Mouse (Mus musculus): ENCODE data around the gene Kif13a. TPM values are rescaled to one million over a fixed set of nuclear protein-coding genes. Genes with fewer than 3 reads are reported as not detected.

Gene Kif13a
- polyA plus RNA-seq, 1 experiment from 2014 or later = 21.0 TPM

- Histone ChIP-seq H3K9ac (no peak overlapping the region; the same call in 1 of the 2 replicates), H3K9me3 (replicated peaks) (no peaks in the 10 kb centered on the region), H3K4me3 (replicated peaks) (no peak overlapping the region), H3K36me3 (peaks cover 37% of the 10 kb centered on the region), H3K27me3 (no peaks in the 10 kb centered on the region), H3K4me1 (no peaks in the 10 kb centered on the region), H3K27ac (replicated peaks) (no peak overlapping the region), H3K4me2 (replicated peaks) (no peak overlapping the region)
- 75% methylated on average over 5 of the region's 5 CpGs for WGBS
- no peak for ATAC-seq (ENCODE audit: insufficient number of reproducible peaks, low FRiP score, low TSS enrichment, low read depth)
These were observed 181.4 kb downstream of the Kif13a start for GRCm38 (mm10) chr13:46748138-46748873.

GRCm38 (mm10) chr13:46743821-46744220 lies 185.8 kb downstream of the Kif13a start:
- Histone ChIP-seq H3K27ac (replicated peaks) (no peak overlapping the region), H3K4me2 (replicated peaks) (no peak overlapping the region), H3K9me3 (replicated peaks) (no peaks in the 10 kb centered on the region), H3K9ac (no peak overlapping the region), H3K4me3 (replicated peaks) (no peak overlapping the region), H3K4me1 (no peaks in the 10 kb centered on the region), H3K27me3 (no peaks in the 10 kb centered on the region), H3K36me3 (no peaks in the 10 kb centered on the region)
- 85% methylated on average over 8 of the region's 8 CpGs for WGBS
- ATAC-seq (ENCODE audit: insufficient number of reproducible peaks, low FRiP score, low TSS enrichment, low read depth) = no peak

DNA sequence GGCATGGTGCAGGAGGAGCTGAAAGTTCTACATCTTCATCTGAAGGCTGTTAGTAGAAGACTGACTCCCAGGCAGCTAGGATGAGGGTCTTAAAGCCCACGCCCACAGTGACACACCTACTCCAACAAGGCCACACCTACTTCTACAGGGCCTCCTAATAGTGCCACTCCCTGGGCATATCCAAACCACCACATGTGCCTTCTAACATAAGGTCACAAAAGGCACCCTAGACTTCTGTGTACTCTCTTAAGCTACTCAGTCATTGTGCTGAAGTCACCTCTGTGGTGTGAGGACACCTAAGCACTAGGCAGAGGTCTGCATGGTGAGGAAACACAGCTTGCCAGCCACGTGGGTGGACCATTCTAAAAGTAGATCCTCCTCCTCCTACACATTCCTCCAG lies 187.3 kb downstream of the Kif13a start:
- no peaks in the 10 kb centered on the region for H3K4me1 ChIP-seq
- H3K36me3 ChIP-seq = no peaks in the 10 kb centered on the region
- H3K9me3 ChIP-seq (replicated peaks) = no peaks in the 10 kb centered on the region
- no peak overlapping the region for H3K27ac ChIP-seq (replicated peaks)
- H3K4me2 ChIP-seq (replicated peaks) = no peak overlapping the region
- no peak for ATAC-seq (ENCODE audit: insufficient number of reproducible peaks, low FRiP score, low TSS enrichment, low read depth)
- WGBS = 65% methylated on average over 2 of the region's 2 CpGs
- H3K27me3 ChIP-seq = no peaks in the 10 kb centered on the region
- no peak overlapping the region for H3K4me3 ChIP-seq (replicated peaks)
- no peak overlapping the region for H3K9ac ChIP-seq

DNA sequence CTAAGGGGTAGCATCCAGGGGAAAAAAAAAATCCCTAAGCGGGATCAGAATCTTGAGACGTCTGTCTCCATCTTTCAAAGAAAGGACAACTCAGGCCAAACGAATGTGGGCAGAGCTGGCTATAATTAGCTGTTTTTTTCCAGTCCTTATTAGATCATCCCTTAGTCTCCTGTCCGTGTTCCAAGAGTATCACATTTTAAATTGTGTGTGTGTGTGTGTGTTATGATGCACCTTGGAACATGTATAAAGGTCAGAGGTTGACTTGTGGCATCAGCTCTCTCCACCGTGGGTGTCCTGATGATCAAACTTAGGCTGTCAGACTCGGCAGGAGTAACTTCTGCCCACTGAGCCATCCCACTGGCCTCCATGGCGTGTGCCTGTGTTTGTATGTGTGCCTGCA lies 190.2 kb downstream of the Kif13a start:
- WGBS = 69% methylated on average over 7 of the region's 7 CpGs
- H3K9ac ChIP-seq = no peak overlapping the region
- no peak for ATAC-seq (ENCODE audit: insufficient number of reproducible peaks, low FRiP score, low TSS enrichment, low read depth)

DNA sequence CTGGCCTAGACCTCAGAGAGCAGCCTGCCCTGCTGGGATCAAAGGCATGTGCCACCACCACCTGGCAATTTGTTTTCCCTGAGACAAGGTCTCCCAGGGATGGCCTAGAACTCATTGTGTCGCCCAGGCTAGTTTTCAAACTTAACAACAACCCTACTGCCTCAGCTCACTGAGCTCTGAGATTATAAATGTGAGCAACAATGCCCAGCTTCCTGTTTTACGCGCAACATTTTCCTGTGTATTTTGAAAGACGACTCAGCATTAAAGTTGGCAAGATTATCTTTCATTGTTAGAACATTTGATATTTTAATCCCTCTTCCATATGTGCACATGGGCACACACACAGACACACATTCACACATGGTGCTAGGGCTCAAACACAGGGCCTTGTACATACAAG lies 192.2 kb downstream of the Kif13a start:
- no peak overlapping the region for H3K27ac ChIP-seq (replicated peaks)
- H3K4me1 ChIP-seq = 0 out of 2 replicates have a peak, but pooled peaks cover 6% of the 10 kb centered on the region
- H3K4me3 ChIP-seq (replicated peaks) = no peak overlapping the region
- H3K36me3 ChIP-seq = no peaks in the 10 kb centered on the region
- H3K4me2 ChIP-seq (replicated peaks) = no peak overlapping the region
- WGBS = 76% methylated on average over 4 of the region's 4 CpGs
- H3K9ac ChIP-seq = no peak overlapping the region
- H3K27me3 ChIP-seq = no peaks in the 10 kb centered on the region
- no peak for ATAC-seq (ENCODE audit: insufficient number of reproducible peaks, low FRiP score, low TSS enrichment, low read depth)
- no peaks in the 10 kb centered on the region for H3K9me3 ChIP-seq (replicated peaks)

More for the DNA sequence above, 190.2 kb downstream of the Kif13a start:
- H3K4me1 ChIP-seq = 0 out of 2 replicates have a peak, but pooled peaks cover 6% of the 10 kb centered on the region
- no peak overlapping the region for H3K4me3 ChIP-seq (replicated peaks)
- no peaks in the 10 kb centered on the region for H3K36me3 ChIP-seq
- no peak overlapping the region for H3K4me2 ChIP-seq (replicated peaks)
- no peaks in the 10 kb centered on the region for H3K9me3 ChIP-seq (replicated peaks)
- H3K27ac ChIP-seq (replicated peaks) = no peak overlapping the region
- no peaks in the 10 kb centered on the region for H3K27me3 ChIP-seq

- Histone ChIP-seq H3K4me3 (replicated peaks) (peak overlapping the region; percentile 52), H3K9ac (peak overlapping the region; percentile 23; the same call in 1 of the 2 replicates), H3K36me3 (no peaks in the 10 kb centered on the region), H3K4me1 (0 out of 2 replicates have a peak, but pooled peaks cover 6% of the 10 kb centered on the region), H3K27me3 (no peaks in the 10 kb centered on the region), H3K27ac (replicated peaks) (peak overlapping the region; percentile 61), H3K9me3 (replicated peaks) (no peaks in the 10 kb centered on the region), H3K4me2 (replicated peaks) (peak overlapping the region; percentile 81)
- WGBS = 4% methylated on average over 12 of the region's 12 CpGs
- ATAC-seq (ENCODE audit: insufficient number of reproducible peaks, low FRiP score, low TSS enrichment, low read depth) = no peak
These were observed 193.2 kb downstream of the Kif13a start for GRCm38 (mm10) chr13:46736479-46736865.

- H3K36me3 ChIP-seq = no peaks in the 10 kb centered on the region
- H3K9ac ChIP-seq = peak overlapping the region; percentile 23; the same call in 1 of the 2 replicates
- H3K27me3 ChIP-seq = no peaks in the 10 kb centered on the region
- H3K27ac ChIP-seq (replicated peaks) = peak overlapping the region; percentile 61
- no peaks in the 10 kb centered on the region for H3K9me3 ChIP-seq (replicated peaks)
- WGBS = 2% methylated on average over 20 of the region's 20 CpGs
- 0 out of 2 replicates have a peak, but pooled peaks cover 6% of the 10 kb centered on the region for H3K4me1 ChIP-seq
- H3K4me3 ChIP-seq (replicated peaks) = peak overlapping the region; percentile 52
- peak overlapping the region; percentile 81 for H3K4me2 ChIP-seq (replicated peaks)
- ATAC-seq (ENCODE audit: insufficient number of reproducible peaks, low FRiP score, low TSS enrichment, low read depth) = peak; percentile 43; the same call in 1 of the 2 replicates
These were observed 193.7 kb downstream of the Kif13a start for GRCm38 (mm10) chr13:46735808-46736478.

- Histone ChIP-seq H3K4me2 (replicated peaks) (peak overlapping the region; percentile 81), H3K9me3 (replicated peaks) (no peaks in the 10 kb centered on the region), H3K27ac (replicated peaks) (peak overlapping the region; percentile 61; the same call in 1 of the 2 replicates), H3K9ac (0 out of 2 replicates have a peak overlapping the region, but pooled peaks have one; percentile 23), H3K27me3 (no peaks in the 10 kb centered on the region), H3K4me3 (replicated peaks) (peak overlapping the region; percentile 52), H3K4me1 (0 out of 2 replicates have a peak, but pooled peaks cover 6% of the 10 kb centered on the region), H3K36me3 (no peaks in the 10 kb centered on the region)
- ATAC-seq (ENCODE audit: insufficient number of reproducible peaks, low FRiP score, low TSS enrichment, low read depth) = no peak
- WGBS = 36% methylated on average over 11 of the region's 11 CpGs
These were observed 194.4 kb downstream of the Kif13a start for GRCm38 (mm10) chr13:46735219-46735807.

DNA sequence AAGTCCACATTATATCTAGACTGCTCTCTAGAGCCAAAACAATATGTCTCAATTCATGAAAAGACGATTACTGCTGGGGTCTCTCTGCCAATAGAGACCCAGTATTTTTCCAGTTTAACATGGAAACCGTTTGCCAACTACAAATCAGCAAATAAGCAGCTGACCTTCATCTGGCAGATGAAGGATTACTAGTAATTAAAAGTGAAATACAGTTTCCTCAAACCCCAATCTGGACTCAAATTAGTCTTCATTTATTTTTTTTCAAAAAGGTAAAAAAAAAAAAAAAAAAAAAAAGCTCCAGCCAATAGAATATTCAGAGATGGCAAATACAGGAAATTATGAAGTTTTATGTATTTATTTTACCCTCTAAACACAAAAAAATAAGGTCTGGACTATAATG lies 199.7 kb downstream of the Kif13a start:
- no peaks in the 10 kb centered on the region for H3K9me3 ChIP-seq (replicated peaks)
- H3K4me3 ChIP-seq (replicated peaks) = no peak overlapping the region
- 61% methylated on average over 2 of the region's 2 CpGs for WGBS
- H3K4me1 ChIP-seq = peaks cover 7% of the 10 kb centered on the region
- H3K4me2 ChIP-seq (replicated peaks) = no peak overlapping the region
- H3K9ac ChIP-seq = no peak overlapping the region
- H3K27ac ChIP-seq (replicated peaks) = no peak overlapping the region
- no peak for ATAC-seq (ENCODE audit: insufficient number of reproducible peaks, low FRiP score, low TSS enrichment, low read depth)
- H3K36me3 ChIP-seq = no peaks in the 10 kb centered on the region
- no peaks in the 10 kb centered on the region for H3K27me3 ChIP-seq

DNA sequence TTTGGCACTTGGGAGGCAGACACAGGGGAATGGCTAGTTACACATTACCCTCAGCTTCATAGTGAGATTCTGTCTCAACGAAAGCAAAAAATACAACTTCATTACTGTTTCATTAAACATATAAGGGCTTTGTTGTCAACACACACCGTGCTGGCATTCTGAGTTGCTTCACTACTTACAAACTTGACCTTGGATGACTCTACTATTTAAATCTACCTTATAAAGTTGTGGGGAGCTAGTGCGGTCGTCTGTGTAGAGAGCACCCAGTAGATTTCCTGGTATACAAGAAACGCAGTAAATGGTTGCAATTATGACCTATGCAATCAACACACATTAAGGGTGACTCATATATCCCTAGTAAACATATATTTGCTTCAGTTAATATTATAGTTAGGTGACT lies 201.3 kb downstream of the Kif13a start:
- peak overlapping the region; percentile 63; the same call in 1 of the 2 replicates for H3K27ac ChIP-seq (replicated peaks)
- no peak for ATAC-seq (ENCODE audit: insufficient number of reproducible peaks, low FRiP score, low TSS enrichment, low read depth)

DNA sequence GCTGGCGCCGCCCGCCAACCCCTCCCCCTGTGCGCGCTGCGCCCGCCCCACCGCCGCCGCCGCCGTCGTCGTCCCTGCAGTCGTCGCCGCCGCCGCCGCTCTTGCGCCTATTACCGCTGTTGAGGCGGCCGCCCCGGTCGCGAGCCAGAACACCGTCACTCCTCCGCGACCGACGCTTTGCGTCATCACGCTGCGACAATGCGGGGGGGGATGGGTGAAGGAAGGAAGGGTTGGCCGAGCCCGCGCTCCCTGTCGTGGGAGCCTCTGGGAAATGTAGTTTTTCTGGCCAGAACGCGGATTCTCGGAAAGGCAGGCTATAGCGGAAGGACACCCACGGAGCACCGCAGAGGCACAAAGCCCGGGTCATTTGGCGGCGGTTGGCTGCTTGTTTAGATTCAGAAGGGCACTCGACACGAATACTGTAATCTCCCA lies 201.8 kb downstream of the Kif13a start, which contains the start of gene Nup153:
Gene Nup153, minus strand, starts transcription at position 104 of the 432 bp plus-strand sequence.
- H3K9me3 ChIP-seq (replicated peaks) = no peaks in the 10 kb centered on the region
- H3K4me2 ChIP-seq (replicated peaks) = peak within 1 kb of the TSS; percentile 59
- no peaks in the 10 kb centered on the region for H3K36me3 ChIP-seq
- H3K9ac ChIP-seq = peak within 1 kb of the TSS; percentile 86
- ATAC-seq (ENCODE audit: insufficient number of reproducible peaks, low FRiP score, low TSS enrichment, low read depth) = peak; percentile 92
- peak within 1 kb of the TSS; percentile 96 for H3K27ac ChIP-seq (replicated peaks)
- H3K4me1 ChIP-seq = peaks cover 12% of the 10 kb centered on the region
- H3K27me3 ChIP-seq = no peaks in the 10 kb centered on the region
- WGBS = under 1% methylated on average over 49 of the region's 51 CpGs
- H3K4me3 ChIP-seq (replicated peaks) = peak within 1 kb of the TSS; percentile 89

More for the DNA sequence above, 201.3 kb downstream of the Kif13a start:
- Histone ChIP-seq H3K9ac (peak overlapping the region; percentile 15; the same call in 1 of the 2 replicates), H3K9me3 (replicated peaks) (no peaks in the 10 kb centered on the region), H3K27me3 (no peaks in the 10 kb centered on the region), H3K4me2 (replicated peaks) (peak overlapping the region; percentile 53), H3K4me1 (peaks cover 12% of the 10 kb centered on the region), H3K36me3 (no peaks in the 10 kb centered on the region), H3K4me3 (replicated peaks) (peak overlapping the region; percentile 89)
- 30% methylated on average over 5 of the region's 5 CpGs for WGBS
